Mouse (Mus musculus) embryonic fibroblast, embryonic 13.5 days (primary cell): ENCODE data around the gene Cdr2.

Experiments used
- CTCF ChIP-seq: IDR thresholded peaks from 2 replicates; pipeline ENCODE4 v1.5.1; 2011; ENCODE audit warnings: mild to moderate bottlenecking, control low read depth, low read length, moderate library complexity, borderline replicate concordance; ENCODE audit not compliant: insufficient read depth
- POLR2A ChIP-seq: IDR thresholded peaks from 2 replicates; pipeline ENCODE4 v1.6.1; 2011; ENCODE audit warnings: low read depth, mild to moderate bottlenecking, control low read depth, low read length, moderate library complexity

DNA sequence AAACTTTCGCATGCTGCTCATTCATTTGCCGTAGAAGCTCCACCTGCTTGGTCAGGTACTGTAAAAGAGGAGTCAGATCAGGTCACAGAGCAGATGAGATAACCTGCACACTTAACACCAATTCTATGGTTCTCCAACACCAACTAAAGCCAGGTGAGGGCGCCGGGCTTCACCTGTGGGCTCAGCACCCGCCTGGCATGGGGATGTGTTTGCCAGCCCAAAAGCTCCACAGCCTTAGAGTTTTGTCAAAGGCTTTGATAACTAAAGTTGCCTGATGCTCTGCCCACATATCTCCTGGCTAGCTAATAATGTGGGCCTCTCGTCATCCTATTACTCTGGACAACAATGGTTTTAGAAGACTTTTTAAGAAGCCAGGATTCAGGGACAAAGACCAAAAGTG, 21.5 kb downstream of the Cdr2 start:
- TF ChIP-seq CTCF = no peak
- no peak for TF ChIP-seq POLR2A
